Mouse (Mus musculus) C2C12 (cell line): ENCODE results near the gene Lgalsl.

Experiments used
- CEBPB ChIP-seq: IDR thresholded peaks from one replicate; pipeline ENCODE4 v1.6.1; 2011; ENCODE audit warnings: low read depth, mild to moderate bottlenecking, control low read depth, moderate library complexity
- CTCF ChIP-seq: IDR thresholded peaks from one replicate; pipeline ENCODE4 v1.5.1; 2011; ENCODE audit not compliant: control insufficient read depth, insufficient read depth, insufficient read length
- USF1 ChIP-seq: IDR thresholded peaks from one replicate; pipeline ENCODE4 v1.6.1; 2011; ENCODE audit warnings: low read depth, mild to moderate bottlenecking, control low read depth, moderate library complexity

DNA sequence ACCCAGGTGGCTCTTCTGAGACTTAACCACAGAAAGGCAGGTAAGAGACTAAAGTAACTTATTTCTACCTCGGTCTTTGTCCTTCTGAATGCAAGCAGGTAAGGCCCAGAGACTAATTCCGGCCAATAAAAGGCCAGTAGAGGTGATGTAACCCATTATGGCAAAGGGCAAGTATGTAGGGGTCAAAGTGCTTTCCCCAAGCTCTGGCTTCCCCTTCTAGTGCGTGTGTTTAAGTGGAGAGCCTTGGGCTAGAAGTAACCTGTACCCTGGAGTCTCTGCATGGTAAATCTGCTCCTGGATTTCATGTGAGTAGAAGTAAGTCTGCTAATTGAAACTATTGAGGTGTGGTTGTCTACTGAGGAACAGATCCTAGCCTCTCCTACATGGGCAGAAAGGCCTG lies 42.8 kb downstream of the Lgalsl start:
- TF ChIP-seq USF1 (no peak), CTCF (no peak), CEBPB (no peak)
